Mouse (Mus musculus): ENCODE measurements around the gene Zfp3. TPM values are rescaled to one million over a fixed set of nuclear protein-coding genes. Genes with fewer than 3 reads are reported as not detected.

The Zfp3 gene
- 2.3 and 4.2 TPM in 2 replicates for total RNA-seq (2017)

DNA sequence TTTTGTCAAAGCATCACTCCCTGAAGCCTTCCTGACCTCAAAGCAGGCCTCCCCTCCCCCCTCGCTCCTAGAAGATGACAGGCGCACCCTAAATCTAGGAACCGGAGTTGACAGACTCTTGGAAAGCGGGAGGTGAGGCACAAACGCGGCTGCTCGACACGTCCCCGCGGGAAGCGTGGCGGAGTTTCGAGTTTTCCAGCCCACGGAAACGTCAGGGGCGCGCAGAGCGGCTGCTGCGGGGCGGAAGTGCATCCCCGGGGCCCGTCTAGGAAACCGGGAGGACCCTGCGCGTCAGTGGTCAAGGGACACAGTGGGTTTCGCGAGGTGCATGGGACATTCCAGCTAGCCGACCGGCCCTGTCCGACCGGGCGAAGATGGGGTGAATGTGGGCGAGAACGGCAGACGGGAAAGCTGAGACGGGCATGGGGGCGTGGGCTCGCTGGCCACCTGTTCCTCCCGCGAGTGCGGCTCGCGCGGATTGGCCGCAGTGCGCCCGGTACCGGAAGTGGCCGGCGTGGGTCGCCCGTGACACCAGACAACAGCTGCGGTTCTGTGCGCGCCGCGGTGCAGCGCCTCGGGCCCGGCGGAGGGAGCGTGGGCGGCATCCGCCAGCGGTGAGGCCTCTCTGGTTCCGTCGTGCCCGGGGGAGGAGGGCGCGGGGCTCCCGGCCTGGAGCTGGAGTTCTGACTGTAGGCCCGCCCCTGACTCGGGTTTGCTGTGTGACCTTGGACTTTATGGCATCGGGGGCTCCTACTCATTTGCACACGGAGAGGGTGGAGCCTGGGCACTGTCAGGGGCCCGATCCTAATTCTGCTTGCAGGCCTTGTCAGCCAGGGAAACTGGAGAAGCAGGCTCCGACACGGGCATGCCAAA lies at the start of gene Zfp3:
Zfp3 (plus strand) TSS at position 274 of the 873 bp plus-strand sequence.
- peak; percentile 81 for ATAC-seq (replicated peaks; ENCODE audit: low read depth, poor library complexity, severe bottlenecking)

DNA sequence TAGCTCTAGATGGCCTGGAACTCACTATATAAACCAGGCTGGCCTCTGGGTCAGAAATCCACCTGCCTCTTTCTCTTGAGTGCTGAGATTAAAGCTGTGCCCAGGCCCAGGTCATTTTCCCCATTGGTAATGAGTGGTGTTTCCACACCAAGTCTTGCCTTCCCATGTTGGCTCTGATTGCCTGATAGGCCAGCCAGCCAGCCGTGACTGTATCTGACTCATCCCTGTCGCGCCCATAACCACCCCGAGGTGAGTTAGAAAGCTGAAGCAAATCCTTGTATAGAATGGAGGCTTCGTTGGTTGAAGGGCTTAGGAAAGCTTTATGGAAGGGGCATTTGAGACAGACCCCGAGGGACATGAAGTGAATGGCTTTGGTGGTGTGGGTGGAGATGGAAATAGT lies 48.2 kb upstream of the Zfp3 start:
- no peak for ATAC-seq (replicated peaks; ENCODE audit: low read depth, poor library complexity, severe bottlenecking)

DNA sequence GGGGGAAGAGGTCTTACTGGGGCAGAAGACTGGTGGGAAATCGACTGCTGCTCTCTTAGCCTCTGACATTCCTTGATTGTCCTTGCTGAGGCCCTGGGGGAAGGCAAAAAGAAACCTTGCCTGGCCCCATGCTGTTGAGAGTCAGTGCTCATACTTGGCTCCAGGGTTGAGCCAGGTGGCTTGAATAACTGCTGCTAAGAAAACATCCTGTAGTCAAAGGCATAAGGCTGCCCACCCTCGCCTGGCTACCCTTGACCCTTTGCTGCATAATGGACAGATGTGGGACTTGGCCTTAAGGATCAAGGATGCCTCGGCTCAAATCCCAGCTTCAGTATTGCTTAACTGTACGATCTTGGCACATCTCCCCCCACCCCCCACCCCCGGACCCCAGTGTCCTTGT lies 45.5 kb upstream of the Zfp3 start:
- no peak for ATAC-seq (replicated peaks; ENCODE audit: low read depth, poor library complexity, severe bottlenecking)

DNA sequence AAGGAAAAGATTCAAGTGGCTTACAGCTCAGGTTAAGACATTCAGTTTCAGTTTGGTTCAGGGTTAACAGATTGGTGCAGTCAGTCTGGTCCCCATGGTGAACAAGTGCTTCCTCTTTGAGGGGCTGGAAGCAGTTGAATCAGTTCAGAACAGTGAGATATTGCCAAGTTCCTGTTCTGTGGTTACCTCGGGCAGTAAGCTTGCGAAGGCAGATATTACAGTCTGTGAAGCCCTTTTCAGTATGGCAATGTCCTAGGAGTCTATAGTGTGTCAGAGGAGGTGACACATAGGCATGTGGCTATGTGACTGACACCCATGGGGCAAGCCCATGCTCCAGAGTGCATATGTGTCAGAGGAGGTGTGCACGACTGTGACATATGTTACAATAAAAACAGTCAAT lies 43.4 kb upstream of the Zfp3 start:
- ATAC-seq (replicated peaks; ENCODE audit: low read depth, poor library complexity, severe bottlenecking), result peak; percentile 96

DNA sequence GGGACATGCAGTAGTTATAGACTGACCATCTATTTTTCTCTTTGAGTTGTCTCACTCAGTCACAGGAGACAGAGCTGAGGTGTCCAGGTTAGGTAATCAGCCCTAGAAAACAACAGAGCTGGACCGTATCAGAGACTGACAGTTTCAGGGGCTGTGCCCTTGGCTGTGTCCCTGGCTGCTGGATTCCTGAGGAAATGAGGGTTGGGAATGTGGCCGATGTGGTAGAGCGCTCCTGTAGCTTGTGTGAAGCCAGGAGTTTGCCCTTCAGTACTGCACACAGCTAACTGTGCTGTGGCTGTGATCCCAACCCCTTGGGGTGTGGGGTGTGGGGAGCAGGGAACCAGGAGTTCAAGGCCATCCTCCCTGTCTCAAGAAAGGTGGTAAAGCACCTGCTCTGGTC lies 42.9 kb upstream of the Zfp3 start:
- ATAC-seq (replicated peaks; ENCODE audit: low read depth, poor library complexity, severe bottlenecking), result no peak

DNA sequence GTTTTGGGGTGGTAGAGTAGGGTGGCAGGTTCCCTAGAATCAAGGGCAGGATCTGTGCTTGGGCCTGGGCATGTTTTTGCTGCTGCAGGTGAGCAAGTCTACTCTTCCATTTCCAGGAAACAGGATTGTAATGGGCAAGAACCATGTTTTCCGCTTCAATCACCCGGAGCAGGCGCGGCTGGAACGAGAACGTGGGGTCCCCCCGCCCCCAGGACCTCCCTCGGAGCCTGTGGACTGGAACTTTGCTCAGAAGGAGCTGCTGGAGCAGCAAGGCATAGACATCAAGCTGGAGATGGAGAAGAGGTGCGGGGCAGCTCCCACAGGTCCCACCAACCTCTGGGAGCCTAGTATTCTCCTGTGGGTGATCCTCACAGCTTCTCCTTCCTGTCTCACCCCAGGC lies 39.3 kb upstream of the Zfp3 start:
- no peak for ATAC-seq (replicated peaks; ENCODE audit: low read depth, poor library complexity, severe bottlenecking)

DNA sequence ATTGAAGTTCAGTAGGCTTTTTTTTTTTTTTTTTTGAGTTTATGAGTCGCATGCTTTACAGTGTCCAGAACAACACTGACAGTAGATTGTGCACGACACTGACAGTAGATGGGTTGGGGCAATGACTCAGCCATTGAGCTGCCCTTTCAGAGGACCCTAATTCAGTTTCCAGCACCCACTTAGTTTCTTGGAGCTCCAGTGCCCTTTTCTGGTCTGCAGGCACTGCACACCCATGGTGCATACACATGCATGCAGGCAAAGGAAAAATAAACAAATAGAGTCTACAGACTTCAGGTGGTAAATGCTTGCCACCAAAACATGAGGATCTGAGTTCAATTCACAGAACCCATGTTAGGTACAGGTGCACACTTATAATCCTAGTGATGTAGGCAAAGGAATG lies 37.4 kb upstream of the Zfp3 start:
- no peak for ATAC-seq (replicated peaks; ENCODE audit: low read depth, poor library complexity, severe bottlenecking)

DNA sequence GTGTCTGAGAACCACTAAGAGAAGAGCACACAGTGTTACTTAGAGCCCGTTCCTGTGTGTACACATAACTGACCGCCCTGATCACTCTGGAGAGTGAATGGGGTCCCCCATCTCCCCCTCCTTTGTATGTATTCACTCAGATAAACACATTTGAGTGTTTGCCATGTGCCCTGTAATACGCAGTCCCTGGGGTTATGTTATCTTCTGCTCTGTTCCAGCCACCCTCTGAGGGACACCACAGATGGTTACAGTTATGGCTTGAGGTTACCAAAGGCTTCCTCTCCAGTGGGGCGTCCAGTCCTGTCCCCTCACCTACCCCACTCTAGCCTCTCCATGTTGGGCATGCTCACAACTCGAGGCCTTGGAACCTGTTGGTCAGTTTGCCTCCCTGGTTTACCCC lies 36.6 kb upstream of the Zfp3 start:
- peak; percentile 66 for ATAC-seq (replicated peaks; ENCODE audit: low read depth, poor library complexity, severe bottlenecking)

DNA sequence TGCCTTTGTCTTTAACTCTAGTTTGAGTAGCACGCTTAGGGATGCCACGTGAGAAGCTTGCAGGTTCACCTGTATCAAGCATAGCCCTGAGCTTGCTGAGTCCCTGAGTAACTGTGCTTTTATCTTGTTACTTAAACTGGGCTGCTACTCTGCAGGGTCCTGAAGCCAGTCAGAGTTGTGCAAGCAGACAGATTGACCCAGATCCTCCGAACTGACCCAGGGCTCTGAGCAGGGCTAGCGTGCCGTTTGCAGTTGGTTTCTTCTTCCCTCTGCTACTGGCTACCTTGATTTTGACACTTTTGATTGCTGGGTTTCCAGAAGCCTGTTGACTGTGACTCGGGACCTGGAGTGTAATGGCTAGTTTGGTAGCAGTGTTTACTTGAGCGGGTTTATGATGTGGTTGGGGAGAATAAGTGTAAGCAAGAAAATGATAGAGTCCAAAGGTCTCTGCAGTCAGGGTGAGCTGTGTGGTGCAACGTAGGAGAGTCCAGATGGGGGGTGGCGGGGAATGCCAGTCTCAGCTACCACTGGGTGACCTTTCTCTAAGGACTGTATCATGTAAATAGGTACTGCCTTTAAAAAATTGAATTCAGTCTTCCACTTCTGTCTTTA lies 33.5 kb upstream of the Zfp3 start:
- no peak for ATAC-seq (replicated peaks; ENCODE audit: low read depth, poor library complexity, severe bottlenecking)

DNA sequence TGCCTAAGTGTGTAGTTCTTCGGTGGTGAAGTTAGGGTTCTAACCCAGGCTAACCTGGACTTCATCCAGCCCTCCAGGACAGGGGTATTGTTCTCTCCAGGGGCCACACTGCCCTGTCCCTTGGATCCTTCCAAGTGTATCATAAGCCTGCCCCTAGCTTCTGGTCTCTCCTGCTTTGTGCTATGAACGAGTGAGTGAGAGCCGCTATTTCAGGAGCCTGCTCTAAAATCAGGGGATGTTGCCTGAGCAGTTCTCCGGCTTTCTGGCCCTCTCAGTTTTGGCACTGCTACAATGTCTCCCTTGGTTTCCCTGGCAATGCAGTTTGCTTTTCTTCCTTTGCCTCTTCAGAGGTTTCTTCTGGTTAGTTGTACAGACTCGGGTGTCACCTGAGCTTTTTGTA lies 32.8 kb upstream of the Zfp3 start:
- no peak for ATAC-seq (replicated peaks; ENCODE audit: low read depth, poor library complexity, severe bottlenecking)

DNA sequence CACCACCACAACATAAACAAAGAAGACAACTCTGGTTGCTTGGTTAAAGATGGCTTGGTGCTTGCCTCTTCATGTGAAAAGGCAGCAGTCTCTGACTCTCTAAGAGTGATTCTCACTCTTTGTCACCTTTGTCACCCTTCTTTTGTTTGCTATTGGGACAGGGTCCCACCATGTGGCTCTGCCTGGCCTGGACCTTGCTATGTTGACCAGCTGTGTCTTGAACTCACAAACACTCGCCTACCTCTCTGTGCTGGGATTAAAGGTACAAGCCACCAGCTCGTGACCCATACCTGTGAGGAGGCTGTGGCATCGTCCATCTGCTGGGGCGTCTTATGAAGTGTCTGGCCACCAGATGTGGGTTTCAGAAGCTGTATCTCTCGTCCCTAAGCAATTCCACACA lies 30.8 kb upstream of the Zfp3 start:
- ATAC-seq (replicated peaks; ENCODE audit: low read depth, poor library complexity, severe bottlenecking), result no peak

DNA sequence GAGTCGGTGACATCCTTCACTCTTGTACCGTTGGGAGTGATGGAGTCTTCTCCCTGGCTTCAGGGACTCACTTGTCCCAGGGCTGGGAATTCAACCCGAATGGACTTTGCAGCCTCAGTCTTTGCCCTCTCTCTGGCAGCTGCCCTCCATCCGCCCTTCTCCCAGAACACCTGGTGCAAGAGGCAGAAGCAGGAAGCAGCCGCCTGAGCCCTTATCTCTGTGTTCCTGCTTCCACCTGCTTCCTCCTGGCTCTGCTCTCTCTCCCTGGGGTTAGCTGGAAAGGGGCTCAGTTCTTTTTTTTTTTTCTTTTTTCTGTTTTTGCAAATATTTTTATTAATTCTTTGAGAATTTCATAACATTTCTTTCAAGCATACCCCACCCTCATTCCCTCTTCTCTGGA lies 26.3 kb upstream of the Zfp3 start:
- peak; percentile 77 for ATAC-seq (replicated peaks; ENCODE audit: low read depth, poor library complexity, severe bottlenecking)

DNA sequence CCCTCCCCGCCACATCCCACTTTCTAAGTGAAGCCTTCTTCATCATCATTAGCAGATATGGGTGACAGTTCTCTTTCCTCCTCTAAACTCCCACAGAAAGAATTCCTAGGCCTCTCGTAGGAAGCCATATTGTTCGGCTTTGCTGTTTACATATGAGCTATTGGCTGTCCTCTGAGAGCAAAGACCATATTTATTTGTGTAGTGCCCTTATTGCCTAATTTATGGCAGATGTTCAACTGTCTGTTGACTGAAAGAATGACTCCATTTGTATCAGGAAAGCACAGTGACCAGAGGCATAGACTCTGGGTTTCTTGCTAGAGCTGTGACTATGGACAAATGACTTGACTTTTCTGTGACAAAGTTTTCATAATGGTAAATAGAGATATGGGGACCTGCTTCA lies 22.4 kb upstream of the Zfp3 start:
- no peak for ATAC-seq (replicated peaks; ENCODE audit: low read depth, poor library complexity, severe bottlenecking)

DNA sequence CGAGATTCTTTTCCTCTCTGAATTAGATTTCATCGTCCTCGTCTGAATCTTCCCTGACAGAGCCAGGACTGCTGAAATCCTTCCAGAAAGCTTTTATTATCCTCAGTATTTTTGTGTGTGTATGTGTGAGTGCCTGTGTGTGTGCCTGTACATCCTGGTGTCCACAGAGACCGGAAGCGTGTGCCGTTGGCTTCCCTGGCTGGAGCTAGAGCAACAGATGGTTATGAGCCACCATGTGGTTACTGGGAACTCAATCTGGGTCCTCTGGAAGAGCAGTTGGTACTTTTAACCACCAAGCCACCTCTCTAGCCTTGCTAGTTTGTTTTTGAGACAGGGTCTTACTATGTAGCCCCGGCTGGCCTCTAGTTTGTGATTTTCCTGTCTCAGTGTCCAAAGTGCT lies 21.9 kb upstream of the Zfp3 start:
- no peak for ATAC-seq (replicated peaks; ENCODE audit: low read depth, poor library complexity, severe bottlenecking)

DNA sequence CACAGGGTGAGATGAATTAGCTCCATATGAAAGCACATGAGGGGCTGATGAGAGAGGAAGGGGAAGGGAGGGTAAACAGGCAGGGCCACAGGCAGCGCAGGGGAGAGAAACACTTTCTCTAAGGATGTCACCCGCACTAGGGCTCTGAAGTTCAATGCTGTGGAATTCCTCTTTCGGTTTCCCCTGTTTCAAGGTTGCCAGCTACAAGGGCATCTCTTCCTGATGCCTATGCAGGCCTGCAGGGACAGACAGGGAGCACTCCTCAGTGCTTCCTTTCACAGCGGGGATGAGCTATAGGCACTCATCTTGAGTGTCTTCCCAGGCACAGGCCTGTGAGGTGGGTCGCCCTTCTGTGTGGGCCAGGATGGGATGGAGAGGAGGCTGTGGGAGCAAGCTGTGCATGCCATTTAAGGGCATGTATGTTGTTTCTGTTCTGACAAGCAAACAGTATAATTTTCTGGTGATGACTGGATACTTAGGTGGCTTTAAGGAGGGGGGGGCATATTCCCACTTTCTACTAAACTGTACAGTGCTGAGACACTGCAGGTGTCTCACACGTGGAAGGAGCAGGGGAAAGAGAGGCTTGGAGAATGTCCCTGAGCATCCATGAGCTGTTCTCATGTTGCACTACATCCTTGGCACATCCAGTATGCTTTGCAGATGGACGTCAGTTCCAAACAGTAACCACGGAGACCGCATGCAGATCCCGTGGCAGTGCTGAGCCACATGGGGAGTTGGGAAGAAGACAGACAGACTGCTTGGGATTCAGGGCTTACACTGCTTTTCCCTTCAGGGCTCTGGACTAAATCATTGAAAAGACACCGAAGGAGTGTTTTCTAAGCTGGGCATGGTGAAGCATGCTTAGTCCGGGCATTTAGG lies 21.2 kb upstream of the Zfp3 start:
- ATAC-seq (replicated peaks; ENCODE audit: low read depth, poor library complexity, severe bottlenecking), result no peak

DNA sequence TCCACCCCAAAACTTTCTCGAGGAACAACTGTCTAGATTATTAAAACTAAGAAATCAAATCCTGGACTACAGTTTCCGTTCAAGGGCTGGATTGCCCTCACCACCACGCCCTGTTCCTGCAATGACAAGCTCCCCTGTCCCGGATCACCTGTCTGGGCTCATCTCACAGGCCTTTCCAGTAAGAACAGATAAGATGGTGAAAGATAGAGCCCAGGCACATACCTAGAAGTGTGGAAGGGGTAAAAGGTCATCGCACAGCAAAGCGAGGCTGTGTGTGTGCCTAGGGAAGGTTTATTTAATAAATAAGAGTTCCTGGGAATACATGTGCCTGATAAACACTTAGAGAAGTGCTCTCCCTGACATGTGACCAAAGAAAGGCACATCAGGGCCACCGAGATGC lies 18.4 kb upstream of the Zfp3 start:
- no peak for ATAC-seq (replicated peaks; ENCODE audit: low read depth, poor library complexity, severe bottlenecking)

DNA sequence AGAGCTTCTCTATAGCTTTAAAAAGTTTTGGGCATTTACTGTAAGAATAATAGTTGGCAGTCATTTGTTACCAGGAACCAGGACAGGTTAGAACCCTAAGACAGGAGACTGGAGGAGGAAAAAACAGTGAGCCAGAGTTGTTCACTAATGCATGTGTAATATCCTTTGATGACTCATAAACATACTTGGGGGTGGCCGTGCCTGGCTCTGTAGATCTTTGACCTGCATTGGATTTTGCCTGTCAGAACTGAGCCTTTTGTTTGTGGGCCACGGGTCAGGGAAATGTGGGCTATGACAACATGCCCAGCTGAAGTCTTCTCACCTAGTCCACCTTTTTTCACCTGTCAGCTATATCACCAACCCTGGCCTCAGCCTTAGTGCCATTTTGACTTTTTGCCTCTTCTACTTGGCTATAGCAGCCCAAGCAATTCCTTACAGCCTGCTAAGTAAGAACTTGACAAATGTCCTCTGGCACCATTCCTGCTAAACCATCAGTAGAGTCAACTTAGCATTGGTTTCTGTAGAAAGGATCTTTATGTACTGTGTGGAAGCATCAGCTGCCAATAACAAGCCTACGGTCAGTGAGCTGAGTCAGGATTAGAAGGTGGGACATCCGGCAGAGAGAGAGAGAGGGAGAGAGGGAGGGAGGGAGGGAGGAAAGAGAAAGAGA lies 16.0 kb upstream of the Zfp3 start:
- ATAC-seq (replicated peaks; ENCODE audit: low read depth, poor library complexity, severe bottlenecking), result no peak

DNA sequence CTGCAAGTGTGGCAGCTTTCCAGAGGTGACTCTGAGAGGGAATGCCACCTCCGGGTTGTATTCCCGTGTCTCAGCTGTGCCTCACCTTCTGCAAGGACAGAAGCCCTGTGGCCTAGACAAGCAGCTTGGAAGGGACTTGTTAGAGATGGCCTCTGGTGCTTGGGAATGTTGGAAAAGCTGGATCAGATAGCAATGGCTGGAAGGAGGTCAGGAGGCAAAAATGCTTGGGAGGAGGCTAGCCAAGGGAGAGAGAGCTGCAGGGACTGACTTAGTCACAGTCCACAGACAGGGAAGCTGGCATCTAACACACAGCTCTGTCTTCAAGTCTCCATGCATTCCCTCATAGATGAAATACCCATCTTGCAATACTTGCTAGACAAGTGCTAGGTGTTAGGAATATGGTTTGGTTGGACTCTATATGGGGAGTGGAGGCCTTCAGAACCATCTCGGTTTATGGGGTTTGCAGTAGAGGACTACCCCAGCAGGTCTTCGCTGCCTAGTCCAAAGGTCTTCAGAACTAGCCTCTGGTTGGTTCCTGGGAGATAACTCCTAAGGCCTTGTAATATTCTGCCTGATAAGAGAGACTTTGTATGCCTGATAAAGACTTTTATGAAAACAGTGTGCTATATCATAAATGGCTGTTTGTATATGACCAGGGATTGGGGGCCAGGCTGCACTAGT lies 11.5 kb upstream of the Zfp3 start:
- ATAC-seq (replicated peaks; ENCODE audit: low read depth, poor library complexity, severe bottlenecking), result no peak

DNA sequence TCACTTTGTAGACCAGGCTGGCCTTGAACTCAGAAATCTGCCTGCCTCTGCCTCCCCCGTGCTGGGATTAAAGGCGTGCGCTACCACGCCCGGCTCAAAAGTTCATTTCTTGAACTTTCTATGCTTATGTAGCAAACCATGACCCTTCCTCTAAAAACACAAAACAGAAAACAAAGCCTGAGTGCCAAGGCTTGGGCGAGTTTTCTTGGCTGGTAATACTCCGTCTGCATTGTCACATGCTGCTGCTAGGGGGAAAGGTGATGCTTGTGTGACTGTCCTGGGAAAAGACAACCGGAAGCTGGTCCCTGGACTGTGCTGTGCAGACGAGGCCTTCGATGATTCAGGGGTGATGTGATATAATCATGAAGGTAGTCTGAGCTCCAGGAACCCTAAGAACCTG lies 10.9 kb upstream of the Zfp3 start:
- ATAC-seq (replicated peaks; ENCODE audit: low read depth, poor library complexity, severe bottlenecking), result no peak

DNA sequence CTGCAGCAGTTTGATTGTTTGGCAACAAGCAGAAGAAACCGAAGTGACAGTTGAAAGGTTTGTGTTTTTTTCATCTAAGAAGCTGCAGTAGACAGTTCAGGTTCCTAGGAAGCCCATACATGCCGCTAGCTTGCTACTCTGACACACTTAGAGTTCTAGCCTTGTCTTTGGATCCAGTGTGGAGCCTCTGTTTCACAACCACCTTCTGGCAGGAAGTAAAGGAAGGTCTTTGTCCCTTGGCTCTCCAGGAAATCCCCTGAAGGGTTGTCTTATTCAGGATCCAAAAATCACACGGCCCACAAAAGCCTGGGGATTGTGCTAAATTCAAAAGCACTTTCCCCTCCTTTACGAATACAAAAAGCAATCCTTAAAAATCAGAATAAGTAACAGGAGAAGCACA lies 9.5 kb upstream of the Zfp3 start:
- ATAC-seq (replicated peaks; ENCODE audit: low read depth, poor library complexity, severe bottlenecking), result no peak

All from common myeloid progenitor, adult 5-6 weeks (primary cell).